Mouse (Mus musculus): ENCODE measurements at regions not wholly inside any gene's neighbourhood (a gene's known extent, or its start where the extent isn't known, plus 50 kb on each side); places are given as distances from the start of the nearest gene placed in this dataset.
A peak's percentile ranks its signal among the peaks of the same experiment; 100 is the strongest.

- DNase-seq (ENCODE audit: low spot score in 2 of 2): no peak
Measured at GRCm38 (mm10) chr13:82187196-82187595, 404.3 kb downstream of the Cetn3 start.

GRCm38 (mm10) chr13:82200739-82201138, 417.9 kb downstream of the Cetn3 start:
- no peak for DNase-seq (ENCODE audit: low spot score in 2 of 2)

GRCm38 (mm10) chr13:82225430-82225829, 442.6 kb downstream of the Cetn3 start:
- no peak for DNase-seq (ENCODE audit: low spot score in 2 of 2)

- no peak for DNase-seq (ENCODE audit: low spot score in 2 of 2)
Measured at GRCm38 (mm10) chr13:82233901-82234300, 451.0 kb downstream of the Cetn3 start.

- no peak for DNase-seq (ENCODE audit: low spot score in 2 of 2)
Measured at GRCm38 (mm10) chr13:82246231-82246630, 463.4 kb downstream of the Cetn3 start.

- peak in 1 of 2 experiments; percentile 21 for DNase-seq (ENCODE audit: low spot score in 2 of 2)
Measured at GRCm38 (mm10) chr13:82250361-82250760, 467.5 kb downstream of the Cetn3 start.

GRCm38 (mm10) chr13:82258491-82258935, 475.6 kb downstream of the Cetn3 start:
- peak; percentile 57 to 69 for DNase-seq (ENCODE audit: low spot score in 2 of 2)

- DNase-seq (ENCODE audit: low spot score in 2 of 2): peak; percentile 12 to 30
Measured at GRCm38 (mm10) chr13:82264236-82264635, 481.4 kb downstream of the Cetn3 start.

- DNase-seq (ENCODE audit: low spot score in 2 of 2): no peak
Measured at GRCm38 (mm10) chr13:82265170-82265569, 482.3 kb downstream of the Cetn3 start.

GRCm38 (mm10) chr13:82265736-82266135, 482.9 kb downstream of the Cetn3 start:
- no peak for DNase-seq (ENCODE audit: low spot score in 2 of 2)

- DNase-seq (ENCODE audit: low spot score in 2 of 2): peak in 1 of 2 experiments; percentile 11
Measured at GRCm38 (mm10) chr13:82274733-82275132, 491.9 kb downstream of the Cetn3 start.

GRCm38 (mm10) chr13:82276001-82276400, 493.1 kb downstream of the Cetn3 start:
- no peak for DNase-seq (ENCODE audit: low spot score in 2 of 2)

GRCm38 (mm10) chr13:82280744-82281143, 497.9 kb downstream of the Cetn3 start:
- DNase-seq (ENCODE audit: low spot score in 2 of 2): no peak

GRCm38 (mm10) chr13:82295834-82296233, 513.0 kb downstream of the Cetn3 start:
- DNase-seq (ENCODE audit: low spot score in 2 of 2): no peak

GRCm38 (mm10) chr13:82304227-82304626, 521.4 kb downstream of the Cetn3 start:
- no peak for DNase-seq (ENCODE audit: low spot score in 2 of 2)

- DNase-seq (ENCODE audit: low spot score in 2 of 2): no peak
Measured at GRCm38 (mm10) chr13:82305076-82305475, 522.2 kb downstream of the Cetn3 start.

- no peak for DNase-seq (ENCODE audit: low spot score in 2 of 2)
Measured at GRCm38 (mm10) chr13:82308336-82308735, 525.5 kb downstream of the Cetn3 start.

- no peak for DNase-seq (ENCODE audit: low spot score in 2 of 2)
Measured at GRCm38 (mm10) chr13:82316573-82317202, 533.8 kb downstream of the Cetn3 start.

- DNase-seq (ENCODE audit: low spot score in 2 of 2): peak; percentile 35 to 50
Measured at GRCm38 (mm10) chr13:82317203-82317580, 534.3 kb downstream of the Cetn3 start.

GRCm38 (mm10) chr13:82318395-82318794, 535.5 kb downstream of the Cetn3 start:
- DNase-seq (ENCODE audit: low spot score in 2 of 2): no peak

GRCm38 (mm10) chr13:82354355-82354754, 571.5 kb downstream of the Cetn3 start:
- no peak for DNase-seq (ENCODE audit: low spot score in 2 of 2)

- no peak for DNase-seq (ENCODE audit: low spot score in 2 of 2)
Measured at GRCm38 (mm10) chr13:82355296-82355695, 572.4 kb downstream of the Cetn3 start.

- DNase-seq (ENCODE audit: low spot score in 2 of 2): peak; percentile 5 to 15
Measured at GRCm38 (mm10) chr13:82359442-82359841, 576.6 kb downstream of the Cetn3 start.

GRCm38 (mm10) chr13:82360711-82361110, 577.8 kb downstream of the Cetn3 start:
- no peak for DNase-seq (ENCODE audit: low spot score in 2 of 2)

Measured in heart, adult 9 months (tissue).